Mouse (Mus musculus) c-Kit-positive CD71-negative TER-119-negative erythroid progenitor cells, embryonic 14.5 days (primary cell): Measurements from ENCODE around the gene Tnfaip1.

Experiments used
- DNase-seq: peaks from one replicate; pipeline ENCODE4 v3.0.0-alpha.2; 2013; ENCODE audit warnings: low read depth

Gene Tnfaip1

DNA sequence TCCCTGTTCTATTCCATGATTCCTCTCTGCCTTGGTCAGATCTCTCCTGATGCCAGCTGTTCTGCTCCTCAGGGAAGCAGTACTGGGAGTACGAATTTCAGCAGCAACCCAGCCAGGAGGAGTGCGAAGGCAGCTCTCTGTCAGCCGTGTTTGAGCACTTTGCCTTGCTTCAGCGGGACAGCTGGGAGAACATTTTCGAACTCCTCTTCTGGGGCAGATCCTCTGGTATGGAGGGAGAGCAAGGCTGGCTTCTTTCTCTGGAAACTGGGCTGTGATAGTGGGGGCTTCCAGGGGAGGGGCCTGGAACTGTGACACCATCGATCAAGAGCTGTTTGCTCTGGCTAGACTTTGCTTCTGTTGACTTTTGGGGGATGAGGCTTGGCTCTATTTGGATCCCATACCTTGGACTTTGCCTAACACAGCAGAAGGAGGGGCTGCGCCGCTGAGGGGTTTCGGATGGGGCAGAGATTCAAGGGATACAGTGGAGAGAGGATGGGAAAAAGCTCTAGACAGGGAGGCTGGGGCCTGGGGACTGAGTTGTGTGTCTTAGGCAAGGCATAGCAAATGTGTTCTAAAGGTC is 35.4 kb downstream of the Tnfaip1 start:
- DNase-seq = no peak

DNA sequence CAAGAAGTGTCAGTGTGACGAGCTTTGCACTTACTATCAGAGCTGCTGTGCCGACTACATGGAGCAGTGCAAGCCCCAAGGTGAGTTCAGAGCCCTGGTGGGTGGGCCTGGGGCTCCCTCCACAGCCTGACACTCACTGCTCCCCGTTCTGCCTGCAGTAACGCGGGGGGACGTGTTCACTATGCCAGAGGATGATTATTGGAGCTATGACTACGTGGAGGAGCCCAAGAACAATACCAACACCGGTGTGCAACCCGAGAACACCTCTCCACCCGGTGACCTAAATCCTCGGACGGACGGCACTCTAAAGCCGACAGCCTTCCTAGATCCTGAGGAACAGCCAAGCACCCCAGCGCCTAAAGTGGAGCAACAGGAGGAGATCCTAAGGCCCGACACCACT is 36.6 kb downstream of the Tnfaip1 start:
- DNase-seq = no peak

DNA sequence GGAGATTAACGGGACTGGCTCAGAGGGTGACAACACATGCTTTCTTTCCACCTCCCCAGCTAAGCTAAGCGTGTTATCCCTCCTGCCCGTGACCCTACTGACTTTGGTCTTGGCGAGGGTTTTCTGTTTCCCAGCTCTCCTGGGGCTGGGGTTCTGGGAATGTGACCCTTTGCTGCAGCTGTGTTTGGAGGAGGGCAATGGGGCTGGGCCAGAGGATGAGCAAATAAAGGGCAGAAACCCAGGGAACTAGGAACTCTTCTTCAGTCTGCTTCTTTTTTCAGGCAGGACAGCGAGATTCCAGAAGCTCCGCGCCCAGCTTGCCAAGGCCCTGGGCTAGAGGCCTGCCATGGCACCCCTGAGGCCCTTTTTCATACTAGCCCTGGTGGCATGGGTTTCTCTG is 37.1 kb downstream of the Tnfaip1 start, which contains the start of gene Vtn:
Gene Vtn (plus strand): TSS at position 88 of the 400 bp plus-strand sequence.
- no peak for DNase-seq

- DNase-seq = peak; percentile 97
These were observed 38.3 kb downstream of the Tnfaip1 start, which contains the start of gene Sarm1 for GRCm38 (mm10) chr11:78497544-78498522. Gene Sarm1, minus strand, starts transcription at chr11:78497754.

- no peak for DNase-seq
These were observed 39.0 kb downstream of the Tnfaip1 start for GRCm38 (mm10) chr11:78497071-78497541.

DNA sequence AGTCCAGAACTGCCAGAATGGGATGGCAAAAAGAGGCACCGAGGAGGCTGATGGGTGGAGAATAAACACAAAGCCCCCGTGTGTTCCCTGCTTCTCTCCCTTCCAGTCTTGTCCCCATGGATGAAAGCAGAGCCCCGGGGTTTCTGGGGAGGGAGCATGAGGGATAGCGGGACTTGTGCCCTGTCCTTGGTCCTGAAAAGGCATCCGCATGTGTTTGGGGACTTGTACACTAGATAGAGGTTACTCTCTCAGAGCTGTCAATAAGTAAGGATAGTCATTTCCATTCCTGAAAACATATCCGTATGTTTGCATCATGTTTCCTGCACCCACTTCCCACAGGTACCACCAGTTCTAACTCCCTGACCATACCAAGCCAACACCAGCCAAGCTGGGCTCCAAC is 40.2 kb downstream of the Tnfaip1 start:
- peak; percentile 53 for DNase-seq

- DNase-seq = no peak
These were observed 45.3 kb downstream of the Tnfaip1 start for GRCm38 (mm10) chr11:78490781-78491241.

DNA sequence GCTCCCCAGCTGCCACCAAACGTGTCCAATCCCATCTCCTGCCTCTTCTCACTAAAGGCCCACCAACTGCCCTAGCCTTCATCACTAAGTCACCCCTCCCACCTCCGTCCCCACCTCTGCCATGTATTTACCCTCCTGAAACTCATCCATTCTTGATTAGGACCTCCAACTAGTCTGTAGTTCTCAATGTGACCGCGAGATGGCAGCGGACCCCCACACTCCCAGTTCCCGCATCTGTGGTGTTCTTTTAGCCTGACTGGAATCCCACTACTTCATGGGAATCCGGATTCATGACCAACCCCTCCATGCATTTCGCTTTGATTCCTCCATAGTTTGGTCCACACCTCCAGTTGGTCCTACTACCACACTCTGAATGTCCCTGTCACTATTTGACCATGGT is 48.0 kb downstream of the Tnfaip1 start:
- DNase-seq = peak; percentile 51

- DNase-seq = no peak
These were observed 52.5 kb downstream of the Tnfaip1 start for GRCm38 (mm10) chr11:78483639-78484038.

- no peak for DNase-seq
These were observed 60.8 kb downstream of the Tnfaip1 start for GRCm38 (mm10) chr11:78475289-78475688.
